Mouse (Mus musculus) hindbrain, embryonic 13.5 days (tissue): ENCODE measurements around the gene Pik3r3. TPM values are rescaled to one million over a fixed set of nuclear protein-coding genes. Genes with fewer than 3 reads are reported as not detected.
"Not testable (repeated sequence)": the region's sequence is repeated elsewhere in the genome, so short reads cannot be mapped to it uniquely, and the experiment has no call there.

Experiments
- ATAC-seq: fragments of 200-750 bp; cut with Nextera tagmentation; 2 replicates; pipeline ENCODE4 v1.8.0; 2017; ENCODE audit warnings: moderate TSS enrichment; ENCODE audit not compliant: low FRiP score
- H3K27ac ChIP-seq: fragments of 300-500 bp; sonication (generic); 2 replicates; pipeline ENCODE4 v1.5.1; 2015; ENCODE audit warnings: inconsistent platforms, mild to moderate bottlenecking, moderate library complexity
- H3K27me3 ChIP-seq: fragments of 300-500 bp; sonication (generic); 2 replicates; pipeline ENCODE4 v1.6.1; 2015; ENCODE audit warnings: mild to moderate bottlenecking, inconsistent platforms
- H3K36me3 ChIP-seq: fragments of 300-500 bp; sonication (generic); 2 replicates; pipeline ENCODE4 v1.6.1; 2015; ENCODE audit warnings: mild to moderate bottlenecking, inconsistent platforms
- H3K4me1 ChIP-seq: fragments of 300-500 bp; sonication (generic); replicated peaks from 2 replicates; pipeline ENCODE4 v1.6.1; 2015; ENCODE audit warnings: inconsistent platforms
- H3K4me2 ChIP-seq: fragments of 300-500 bp; sonication (generic); 2 replicates; pipeline ENCODE4 v1.6.1; 2015; ENCODE audit warnings: inconsistent platforms, mild to moderate bottlenecking, moderate library complexity
- H3K4me3 ChIP-seq: fragments of 300-500 bp; sonication (generic); 2 replicates; pipeline ENCODE4 v1.5.1; 2015; ENCODE audit warnings: mild to moderate bottlenecking, inconsistent platforms
- H3K9ac ChIP-seq: fragments of 300-500 bp; sonication (generic); 2 replicates; pipeline ENCODE4 v1.6.1; 2015; ENCODE audit warnings: mild to moderate bottlenecking, inconsistent platforms
- H3K9me3 ChIP-seq: fragments of 300-500 bp; sonication (generic); 2 replicates; pipeline ENCODE4 v1.6.1; 2016; ENCODE audit warnings: inconsistent platforms
- WGBS: fragments of 180-500 bp; shearing (Covaris S2); methylation state at CpG from one replicate; pipeline ENCODE4 v1.1.7; 2015; 5-methylcytosine and 5-hydroxymethylcytosine counted together
- polyA plus RNA-seq: library from polyadenylated mRNA; unstranded; fragments of >200 nt; fragmentation: Nextera tagmentation; extraction: Ambion mirVana; gene quantifications from 2 replicates; pipeline ENCODE4 v1.2.1, GENCODE M21; 2015

Gene Pik3r3
- polyA plus RNA-seq, 1 experiment from 2014 or later: 86.4 TPM

DNA sequence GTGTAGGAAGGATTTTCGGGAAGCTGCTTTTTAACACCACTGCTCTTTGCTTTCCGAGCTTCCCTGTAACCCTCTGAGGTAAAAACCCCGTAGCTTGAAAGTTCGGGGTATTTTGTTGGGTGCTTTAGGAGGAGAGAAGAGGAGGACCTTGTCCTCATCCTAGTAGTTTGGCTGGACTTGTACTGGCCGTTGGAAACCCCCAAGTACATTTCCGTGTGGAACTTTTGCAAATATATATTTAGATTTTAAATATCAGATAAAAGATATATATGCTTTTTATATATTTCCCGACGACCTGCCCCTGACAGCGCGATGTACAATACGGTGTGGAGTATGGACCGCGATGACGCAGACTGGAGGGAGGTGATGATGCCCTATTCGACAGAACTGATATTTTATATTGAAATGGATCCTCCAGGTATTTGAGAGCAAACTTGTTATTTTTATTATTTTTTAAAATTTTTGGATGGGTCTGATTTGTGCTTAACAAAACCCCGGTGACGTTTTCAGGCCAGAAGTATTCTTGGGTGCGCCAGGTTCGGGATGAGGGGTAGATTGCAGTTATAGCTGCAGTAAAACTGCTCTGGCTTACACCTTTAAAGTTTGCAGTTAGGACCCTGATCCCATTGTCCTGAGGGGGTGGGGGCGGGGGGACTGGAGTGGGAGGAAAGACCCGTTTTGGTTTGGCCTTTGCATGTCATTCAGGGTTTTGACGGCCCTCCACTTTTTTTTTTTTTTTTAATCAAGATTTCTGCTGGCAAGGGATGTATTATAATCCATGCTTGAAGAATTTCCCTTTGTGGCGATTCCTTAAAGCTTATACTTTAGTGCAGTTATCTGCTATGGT lies 801 bp downstream of the Pik3r3 start:
- no peaks in the 10 kb centered on the region for H3K36me3 ChIP-seq
- H3K9ac ChIP-seq: peak overlapping the region; percentile 93
- H3K4me3 ChIP-seq: peak overlapping the region; percentile 77
- WGBS: under 1% methylated on average over 23 of the region's 23 CpGs
- peaks cover 21% of the 10 kb centered on the region for H3K4me1 ChIP-seq
- H3K27me3 ChIP-seq: no peaks in the 10 kb centered on the region
- no peaks in the 10 kb centered on the region for H3K9me3 ChIP-seq
- peak overlapping the region; percentile 55 for H3K4me2 ChIP-seq
- peak overlapping the region; percentile 100 for H3K27ac ChIP-seq
- ATAC-seq: no peak

- no peaks in the 10 kb centered on the region for H3K27me3 ChIP-seq
Measured at GRCm38 (mm10) chr4:116222843-116223119, 1.4 kb downstream of the Pik3r3 start.

DNA sequence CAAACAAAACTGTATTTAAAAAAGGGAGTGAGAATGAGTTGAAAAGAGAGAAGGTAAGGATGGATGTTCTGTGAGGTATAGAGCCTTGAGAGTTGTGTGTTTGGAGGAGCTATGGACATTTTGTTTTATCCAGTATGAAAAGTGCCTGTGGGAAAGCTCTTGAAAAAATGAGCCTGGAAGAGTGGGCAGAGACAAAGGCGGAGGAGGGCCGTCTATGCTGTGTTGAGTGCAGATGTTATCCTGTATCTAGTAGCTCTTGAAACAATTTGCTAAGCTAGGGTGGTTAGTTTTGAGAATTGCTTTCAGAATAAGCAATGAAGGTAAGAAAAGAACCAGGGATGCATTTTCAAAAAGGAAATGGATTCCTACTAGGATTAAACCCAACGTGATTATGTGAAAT lies 22.0 kb downstream of the Pik3r3 start:
- H3K36me3 ChIP-seq: peaks cover 3% of the 10 kb centered on the region; the same call in 1 of the 2 replicates
- H3K4me1 ChIP-seq: no peaks in the 10 kb centered on the region
- no peak for ATAC-seq
- no peak overlapping the region for H3K4me2 ChIP-seq
- 82% methylated on average over 3 of the region's 3 CpGs for WGBS
- H3K27ac ChIP-seq: no peak overlapping the region
- H3K27me3 ChIP-seq: no peaks in the 10 kb centered on the region
- no peak overlapping the region for H3K4me3 ChIP-seq
- H3K9me3 ChIP-seq: no peaks in the 10 kb centered on the region
- no peak overlapping the region for H3K9ac ChIP-seq

More at GRCm38 (mm10) chr4:116222843-116223119, 1.4 kb downstream of the Pik3r3 start:
- H3K4me2 ChIP-seq: peak overlapping the region; percentile 55
- peak overlapping the region; percentile 77 for H3K4me3 ChIP-seq
- peak overlapping the region; percentile 93 for H3K9ac ChIP-seq
- H3K9me3 ChIP-seq: no peaks in the 10 kb centered on the region
- WGBS: 2% methylated on average over 6 of the region's 6 CpGs
- peaks cover 21% of the 10 kb centered on the region for H3K4me1 ChIP-seq
- no peak for ATAC-seq
- H3K36me3 ChIP-seq: no peaks in the 10 kb centered on the region
- peak overlapping the region; percentile 100 for H3K27ac ChIP-seq

DNA sequence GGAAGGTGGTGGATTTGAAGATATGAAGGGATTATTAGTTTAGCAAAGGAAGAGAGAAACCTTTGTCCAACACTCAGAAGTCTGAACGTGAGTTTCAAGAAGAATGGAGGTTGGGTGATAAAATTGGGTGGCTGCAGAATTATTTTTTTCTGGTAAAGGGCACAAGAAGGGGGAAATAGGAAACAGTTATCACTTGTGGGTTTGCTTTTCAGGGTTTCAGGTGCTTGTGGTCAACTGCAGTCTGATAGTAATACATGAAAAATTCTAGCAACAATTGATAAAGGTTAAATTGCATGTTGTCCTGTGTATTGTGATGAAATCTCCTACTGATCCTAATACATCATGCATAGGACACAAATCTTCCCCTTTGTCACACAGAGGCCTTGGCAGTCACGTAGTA lies 22.8 kb downstream of the Pik3r3 start:
- Histone ChIP-seq H3K9me3 (no peaks in the 10 kb centered on the region), H3K4me2 (no peak overlapping the region), H3K27ac (no peak overlapping the region), H3K4me1 (no peaks in the 10 kb centered on the region), H3K36me3 (peaks cover 3% of the 10 kb centered on the region; the same call in 1 of the 2 replicates), H3K4me3 (no peak overlapping the region), H3K27me3 (no peaks in the 10 kb centered on the region), H3K9ac (no peak overlapping the region)
- 76% methylated on average over 2 of the region's 2 CpGs for WGBS
- no peak for ATAC-seq

DNA sequence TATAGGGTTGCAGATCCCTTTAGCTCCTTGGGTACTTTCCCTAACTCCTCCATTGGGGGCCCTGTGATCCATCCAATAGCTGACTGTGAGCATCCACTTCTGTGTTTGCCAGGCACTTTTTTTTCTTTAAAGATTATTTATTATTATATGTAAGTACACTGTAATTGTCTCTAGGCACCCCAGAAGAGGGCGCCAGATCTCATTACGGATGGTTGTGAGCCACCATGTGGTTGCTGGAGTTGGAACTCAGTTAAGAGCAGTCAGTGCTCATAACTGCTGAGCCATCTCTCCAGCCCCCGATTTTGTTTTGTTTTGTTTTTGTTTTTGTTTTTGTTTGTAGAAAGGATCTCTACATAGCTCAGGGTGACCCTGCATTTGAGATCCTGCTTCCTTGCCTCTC lies 24.5 kb downstream of the Pik3r3 start:
- not testable (repeated sequence) for H3K36me3 ChIP-seq, ATAC-seq, H3K4me1 ChIP-seq, H3K27ac ChIP-seq, H3K4me3 ChIP-seq, H3K4me2 ChIP-seq, H3K9me3 ChIP-seq, H3K27me3 ChIP-seq, H3K9ac ChIP-seq
- 37% methylated on average over 3 of the region's 3 CpGs for WGBS

DNA sequence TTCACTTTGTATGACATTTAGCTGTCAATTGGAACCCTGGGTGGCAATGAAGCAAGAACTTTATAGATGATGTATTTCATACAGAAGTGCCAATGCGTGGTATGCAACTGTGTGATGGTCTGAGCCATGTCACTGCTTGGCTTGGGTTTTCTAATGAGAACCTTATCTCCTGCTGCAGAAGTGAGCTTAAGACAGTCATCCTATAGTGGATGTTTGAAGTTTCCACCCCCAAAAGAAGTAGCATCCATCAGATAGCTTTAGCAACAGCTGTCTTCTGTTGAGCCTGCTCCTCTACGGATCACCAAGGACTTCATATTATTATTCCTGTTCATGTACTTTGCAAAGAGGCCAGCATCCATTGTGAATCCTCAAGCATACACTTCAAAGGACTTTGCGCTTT lies 28.6 kb downstream of the Pik3r3 start:
- Histone ChIP-seq H3K27me3 (no peaks in the 10 kb centered on the region), H3K36me3 (no peaks in the 10 kb centered on the region), H3K4me2 (no peak overlapping the region), H3K4me3 (no peak overlapping the region), H3K9ac (no peak overlapping the region), H3K27ac (no peak overlapping the region), H3K9me3 (no peaks in the 10 kb centered on the region), H3K4me1 (peaks cover 4% of the 10 kb centered on the region; the same call in 1 of the 2 replicates)
- WGBS: 85% methylated on average over 3 of the region's 3 CpGs
- no peak for ATAC-seq

- no peaks in the 10 kb centered on the region for H3K9me3 ChIP-seq
- H3K36me3 ChIP-seq: peaks cover 61% of the 10 kb centered on the region
- no peak overlapping the region for H3K9ac ChIP-seq
- no peak for ATAC-seq
- H3K4me3 ChIP-seq: no peak overlapping the region
- no peaks in the 10 kb centered on the region for H3K4me1 ChIP-seq
- WGBS: 96% methylated on average over 6 of the region's 6 CpGs
- H3K4me2 ChIP-seq: no peak overlapping the region
- no peaks in the 10 kb centered on the region for H3K27me3 ChIP-seq
- no peak overlapping the region for H3K27ac ChIP-seq
Measured at GRCm38 (mm10) chr4:116268220-116268619, 46.8 kb downstream of the Pik3r3 start.

DNA sequence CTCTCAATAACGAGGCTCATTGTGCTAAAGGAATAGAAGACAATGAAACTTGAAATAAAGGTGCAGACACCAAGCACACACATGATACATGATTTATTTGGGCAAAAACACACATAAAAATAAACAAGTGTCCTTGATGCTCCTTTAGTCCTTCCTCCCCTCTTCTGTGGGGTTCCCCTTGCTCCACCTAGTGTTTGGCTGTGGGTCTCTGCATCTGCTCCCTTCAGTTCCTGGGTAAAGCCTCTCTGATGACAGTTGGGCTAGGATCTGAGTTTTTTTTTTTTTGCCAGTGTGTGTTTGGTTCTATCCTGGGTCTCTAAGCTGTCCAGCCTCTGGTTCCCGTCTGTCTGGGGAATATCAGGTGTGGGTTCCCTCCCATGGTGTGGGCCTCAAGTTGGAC lies 60.8 kb downstream of the Pik3r3 start:
- H3K9me3 ChIP-seq: no peaks in the 10 kb centered on the region
- no peak overlapping the region for H3K27ac ChIP-seq
- no peak overlapping the region for H3K4me3 ChIP-seq
- H3K4me1 ChIP-seq: no peaks in the 10 kb centered on the region
- 80% methylated on average over 2 of the region's 2 CpGs for WGBS
- H3K36me3 ChIP-seq: peaks cover 59% of the 10 kb centered on the region
- H3K9ac ChIP-seq: no peak overlapping the region
- H3K27me3 ChIP-seq: no peaks in the 10 kb centered on the region
- no peak overlapping the region for H3K4me2 ChIP-seq
- ATAC-seq: no peak

GRCm38 (mm10) chr4:116291561-116291960 lies 70.1 kb downstream of the Pik3r3 start:
- Histone ChIP-seq H3K27ac (no peak overlapping the region), H3K36me3 (peaks cover 84% of the 10 kb centered on the region), H3K4me2 (no peak overlapping the region), H3K4me3 (no peak overlapping the region), H3K27me3 (no peaks in the 10 kb centered on the region), H3K9me3 (no peaks in the 10 kb centered on the region), H3K9ac (no peak overlapping the region), H3K4me1 (no peaks in the 10 kb centered on the region)
- no peak for ATAC-seq
- WGBS: 89% methylated on average over 6 of the region's 6 CpGs

DNA sequence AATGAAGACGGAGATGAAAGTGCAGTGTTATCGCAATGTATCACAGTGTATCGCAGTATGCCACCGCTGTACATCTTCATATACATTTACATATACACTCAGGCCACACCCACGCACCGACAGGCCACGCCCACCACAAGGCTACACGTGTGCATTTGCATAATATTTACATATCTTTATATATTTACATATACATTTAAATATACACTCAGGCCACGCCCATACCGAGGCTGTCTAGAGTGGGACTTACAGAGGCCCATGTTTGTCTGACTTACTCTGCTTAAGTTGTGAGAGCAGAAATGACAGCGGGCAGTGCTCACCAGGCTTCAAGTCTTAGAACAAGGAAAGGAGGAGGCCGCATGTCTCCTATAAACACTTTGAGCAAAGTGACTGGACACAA lies 71.9 kb downstream of the Pik3r3 start:
- Histone ChIP-seq H3K4me3 (no peak overlapping the region), H3K4me2 (no peak overlapping the region), H3K9ac (no peak overlapping the region), H3K27ac (no peak overlapping the region), H3K9me3 (no peaks in the 10 kb centered on the region), H3K4me1 (no peaks in the 10 kb centered on the region), H3K27me3 (no peaks in the 10 kb centered on the region), H3K36me3 (peaks cover 77% of the 10 kb centered on the region)
- 90% methylated on average over 12 of the region's 12 CpGs for WGBS
- ATAC-seq: no peak

GRCm38 (mm10) chr4:116300878-116301355 lies 79.5 kb downstream of the Pik3r3 start:
- Histone ChIP-seq H3K9me3 (no peaks in the 10 kb centered on the region), H3K4me3 (no peak overlapping the region), H3K36me3 (peaks cover 57% of the 10 kb centered on the region), H3K4me1 (no peaks in the 10 kb centered on the region), H3K27ac (no peak overlapping the region), H3K27me3 (no peaks in the 10 kb centered on the region), H3K9ac (no peak overlapping the region), H3K4me2 (no peak overlapping the region)
- ATAC-seq: no peak
- WGBS: 66% methylated on average over 4 of the region's 4 CpGs

GRCm38 (mm10) chr4:116304551-116304950 lies 83.1 kb downstream of the Pik3r3 start:
- no peaks in the 10 kb centered on the region for H3K9me3 ChIP-seq
- H3K36me3 ChIP-seq: peaks cover 67% of the 10 kb centered on the region
- H3K4me1 ChIP-seq: no peaks in the 10 kb centered on the region
- no peak for ATAC-seq
- 25% methylated on average over 1 of the region's 1 CpGs for WGBS
- no peak overlapping the region for H3K9ac ChIP-seq
- no peak overlapping the region for H3K4me2 ChIP-seq
- no peaks in the 10 kb centered on the region for H3K27me3 ChIP-seq
- no peak overlapping the region for H3K27ac ChIP-seq
- H3K4me3 ChIP-seq: no peak overlapping the region

DNA sequence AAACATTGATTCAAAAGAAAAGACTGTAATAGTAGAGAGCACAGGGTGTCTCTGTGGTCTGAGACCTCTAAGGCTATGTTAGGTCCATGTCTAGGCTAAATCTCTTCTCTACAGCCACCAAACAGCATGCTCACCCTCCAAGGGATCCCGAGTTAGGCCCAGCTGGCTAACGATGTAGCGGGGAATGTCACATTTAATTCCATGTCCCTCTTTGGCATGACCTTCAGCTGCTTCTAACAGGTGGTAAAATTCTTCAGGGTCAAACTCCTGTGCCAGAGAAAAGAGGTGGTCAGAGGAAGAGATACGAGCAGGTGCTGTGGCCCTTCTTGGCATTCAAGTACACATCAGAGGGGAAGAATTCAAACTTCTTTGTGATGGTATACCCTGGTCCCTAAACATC lies 96.2 kb downstream of the Pik3r3 start:
- no peak for ATAC-seq
- H3K4me2 ChIP-seq: no peak overlapping the region
- WGBS: 94% methylated on average over 4 of the region's 4 CpGs
- H3K4me3 ChIP-seq: no peak overlapping the region
- no peaks in the 10 kb centered on the region for H3K4me1 ChIP-seq
- H3K9ac ChIP-seq: no peak overlapping the region
- H3K27me3 ChIP-seq: no peaks in the 10 kb centered on the region
- no peak overlapping the region for H3K27ac ChIP-seq
- peaks cover 96% of the 10 kb centered on the region for H3K36me3 ChIP-seq
- no peaks in the 10 kb centered on the region for H3K9me3 ChIP-seq
